Mouse (Mus musculus) MEL (cell line): ENCODE measurements around the gene Irx5.

Experiments
- CTCF ChIP-seq, 3 experiments: IDR thresholded peaks in 2 of 3; conservative IDR thresholded peaks in 1 of 3; 2 replicates each; pipeline ENCODE4 v1.5.1; 2011 to 2012; ENCODE audit warnings: low read length in 3 of 3, low read depth in 2 of 3, mild to moderate bottlenecking in 2 of 3, improper control_type of control experiment in 1 of 3, inconsistent platforms in 1 of 3, mixed read lengths in 1 of 3, moderate library complexity in 1 of 3; ENCODE audit not compliant: control insufficient read depth in 1 of 3, insufficient read depth in 1 of 3, poor library complexity in 1 of 3, severe bottlenecking in 1 of 3
- GABPA ChIP-seq: IDR thresholded peaks from 2 replicates; pipeline ENCODE4 v1.6.1; 2012; ENCODE audit warnings: low read depth, mild to moderate bottlenecking, inconsistent platforms, low read length, improper control_type of control experiment, moderate library complexity

DNA sequence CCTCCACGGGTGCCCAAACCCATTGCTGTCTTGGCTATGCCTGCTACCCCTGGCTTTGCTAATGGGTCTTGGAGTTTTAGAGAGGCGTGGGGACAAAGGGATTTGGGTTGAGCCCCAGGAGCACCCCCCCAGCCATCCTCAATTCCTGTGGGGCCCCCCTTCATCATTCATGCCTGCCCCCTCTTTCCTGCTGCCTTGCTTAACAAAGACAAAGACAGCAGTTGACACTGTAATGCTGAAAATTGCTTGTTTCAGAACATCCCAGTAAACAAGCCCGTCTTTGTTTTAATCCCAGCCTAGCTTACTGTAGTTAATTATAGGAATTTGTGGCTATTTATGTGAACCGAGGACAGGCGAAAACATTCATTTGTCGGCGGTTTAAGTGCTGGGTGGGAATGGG lies 50.7 kb downstream of the Irx5 start:
- no peak for TF ChIP-seq GABPA
- no peak for TF ChIP-seq CTCF (IDR thresholded peaks at IDR 0.05 in 2 of 3, conservative IDR thresholded peaks at IDR 0.05 in 1 of 3; ENCODE audit: control insufficient read depth in 1 of 3, insufficient read depth in 1 of 3, low read depth in 2 of 3, low read length in 3 of 3, poor library complexity in 1 of 3, severe bottlenecking in 1 of 3)
